Mouse (Mus musculus): ENCODE measurements at regions not wholly inside any gene's neighbourhood (a gene's known extent, or its start where the extent isn't known, plus 50 kb on each side); places are given as distances from the start of the nearest gene placed in this dataset.

GRCm38 (mm10) chr15:96521125-96521455 lies 60.4 kb upstream of the Scaf11 start:
- ATAC-seq, result no peak

GRCm38 (mm10) chr15:96520412-96521124 lies 59.9 kb upstream of the Scaf11 start:
- peak; percentile 61 for ATAC-seq

GRCm38 (mm10) chr15:96518156-96518555 lies 57.5 kb upstream of the Scaf11 start:
- ATAC-seq, result no peak

- no peak for ATAC-seq
Measured at GRCm38 (mm10) chr15:96515620-96516019, 55.0 kb upstream of the Scaf11 start.

- ATAC-seq, result no peak
Measured at GRCm38 (mm10) chr15:96512636-96513035, 52.0 kb upstream of the Scaf11 start.

Measured in activated CD4-positive, CD25-positive, alpha-beta regulatory T cell, adult 4 months (primary cell).